Comparison of ENCODE assay signal across 21 mouse cellular contexts in the genomic region with DNA sequence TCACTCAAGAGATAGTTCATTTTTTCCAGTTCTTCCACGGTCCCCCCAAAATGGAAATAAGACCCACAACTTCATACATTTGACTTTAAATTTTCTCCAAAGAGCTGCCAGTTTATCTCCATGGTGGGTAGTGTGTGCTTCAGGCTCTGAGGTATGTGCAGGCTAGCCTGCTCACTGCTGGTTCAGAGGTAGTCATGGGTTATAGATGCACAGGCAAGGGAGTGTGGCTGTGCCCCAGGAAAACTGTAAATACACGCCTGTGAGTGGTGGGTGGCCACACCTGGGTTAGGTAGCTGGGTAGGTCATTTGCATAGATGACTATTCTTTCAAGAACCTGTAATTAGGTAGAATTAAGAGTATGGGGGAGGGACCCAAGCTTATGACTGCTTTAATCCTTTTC. TPM values are rescaled to one million over a fixed set of nuclear protein-coding genes. Genes with fewer than 3 reads are reported as not detected.
DNase-seq lines count a peak whose midpoint lies in the region; ATAC-seq and TF ChIP-seq lines count a peak whose summit lies in the region.
"Had no signal": no experiment of that assay in that cellular context is flagged by ENCODE, and none has a peak within 500 bp of the region (broad histone marks: within the 10 kb centered on the region; RNA-seq: fewer than 3 reads in every experiment).

No protein-coding gene starts in this region.

- no peak overlapping the region for H3K9ac ChIP-seq in neural tube, embryonic 13.5 days
- H3K9ac ChIP-seq in midbrain, embryonic 15.5 days = no peak overlapping the region
- H3K9ac ChIP-seq: heart, embryonic 12.5 days; intestine, embryonic 15.5 days; liver, postnatal 0 days; stomach, embryonic 15.5 days had no signal

- 77% methylated on average over 2 of the region's 2 CpGs for WGBS in neural tube, embryonic 13.5 days
- 72% methylated on average over 2 of the region's 2 CpGs for WGBS in midbrain, embryonic 15.5 days

- no peak overlapping the region for H3K4me2 ChIP-seq in neural tube, embryonic 13.5 days
- no peak overlapping the region for H3K4me2 ChIP-seq in midbrain, embryonic 15.5 days
- H3K4me2 ChIP-seq: heart, embryonic 12.5 days; intestine, embryonic 15.5 days; stomach, embryonic 15.5 days had no signal

- no peak for DNase-seq in gastrocnemius, adult 2 months
- DNase-seq in gastrocnemius, adult 18-20 months (ENCODE audit: low spot score) = no peak
- DNase-seq in neural tube, embryonic 10.5 days (ENCODE audit: extremely low spot score, low spot score) = no peak
- DNase-seq in adrenal gland, postnatal 25 days = no peak
- no peak for DNase-seq in left cerebral cortex, postnatal 10 days (ENCODE audit: extremely low spot score in 1 of 2, low spot score in 2 of 2)
- DNase-seq: B cell, adult 2 months; heart, postnatal 36 days; kidney, adult 9 months; kidney, postnatal 25 days; left cerebral cortex, postnatal 4 days; liver; liver, postnatal 0 days; lung, postnatal 10 days; thymus, adult 18-20 months; thymus, postnatal 4 days had no signal

- no peaks in the 10 kb centered on the region for H3K9me3 ChIP-seq in neural tube, embryonic 13.5 days
- H3K9me3 ChIP-seq in midbrain, embryonic 15.5 days = no peaks in the 10 kb centered on the region
- H3K9me3 ChIP-seq: intestine, embryonic 15.5 days; stomach, embryonic 15.5 days had no signal

- TF ChIP-seq CTCF in gastrocnemius, adult 2 months (IDR thresholded peaks at IDR 0.05) = no peak

- no peak overlapping the region for H3K4me3 ChIP-seq in gastrocnemius, adult 2 months
- no peak overlapping the region for H3K4me3 ChIP-seq in neural tube, embryonic 13.5 days
- no peak overlapping the region for H3K4me3 ChIP-seq in midbrain, embryonic 15.5 days
- H3K4me3 ChIP-seq: heart, embryonic 12.5 days; intestine, embryonic 15.5 days; stomach, embryonic 15.5 days had no signal

- intact Hi-C loops in gastrocnemius, adult 2 months (cut with DNase I) = loop anchor here (10.0 kb wide), 1 partner anchor 365 kb away; a partner anchor contains a TSS
- intact Hi-C loops in left cerebral cortex, postnatal 10 days (cut with DNase I) = no loop called here

- H3K4me1 ChIP-seq in neural tube, embryonic 13.5 days (replicated peaks) = peaks cover 25% of the 10 kb centered on the region
- peaks cover 23% of the 10 kb centered on the region for H3K4me1 ChIP-seq in midbrain, embryonic 15.5 days

- ATAC-seq in neural tube, embryonic 13.5 days (ENCODE audit: low read depth) = no peak
- peak; percentile 68 for ATAC-seq in midbrain, embryonic 15.5 days (replicated peaks)
- ATAC-seq: forebrain, embryonic 16.5 days; intestine, embryonic 15.5 days; liver, postnatal 0 days had no signal

- H3K27me3 ChIP-seq in neural tube, embryonic 13.5 days = no peaks in the 10 kb centered on the region
- H3K27me3 ChIP-seq in midbrain, embryonic 15.5 days (replicated peaks) = no peaks in the 10 kb centered on the region
- H3K27me3 ChIP-seq: heart, embryonic 12.5 days; intestine, embryonic 15.5 days; stomach, embryonic 15.5 days had no signal

- peak overlapping the region; percentile 81 for H3K27ac ChIP-seq in gastrocnemius, adult 2 months
- H3K27ac ChIP-seq in neural tube, embryonic 13.5 days (replicated peaks) = peak overlapping the region; percentile 78
- H3K27ac ChIP-seq in midbrain, embryonic 15.5 days = peak overlapping the region; percentile 74
- H3K27ac ChIP-seq: intestine, embryonic 15.5 days; stomach, embryonic 15.5 days had no signal

- peaks cover 32% of the 10 kb centered on the region for H3K36me3 ChIP-seq in neural tube, embryonic 13.5 days
- H3K36me3 ChIP-seq in midbrain, embryonic 15.5 days (replicated peaks) = no peaks in the 10 kb centered on the region

RNA-seq across cellular contexts. Expression of a gene that starts 42.6 kb away (rescaled TPM):
- 10 to 100 TPM; 12.0 to 18.4 TPM for total RNA-seq in gastrocnemius, adult 2 months (2021)
- total RNA-seq in gastrocnemius, adult 18-20 months (2021) = 10 to 100 TPM in 1 of 2 experiments, 1 to 10 TPM in 1; 9.6 to 12.5 TPM
- 13.3 and 15.4 TPM in 2 replicates for polyA plus RNA-seq in neural tube, embryonic 13.5 days (2015; fragmentation: Nextera tagmentation; extraction: Ambion mirVana)
- 18.1 and 19.1 TPM in 2 replicates for polyA plus RNA-seq in midbrain, embryonic 15.5 days (2015; fragmentation: Nextera tagmentation; extraction: Ambion mirVana)
- total RNA-seq in adrenal gland, postnatal 25 days (2021) = 20.1 and 20.6 TPM in 2 replicates
- 10 to 100 TPM; 12.3 to 12.8 TPM for total RNA-seq in left cerebral cortex, postnatal 10 days (2021)
